Mouse (Mus musculus) kidney, embryonic 15.5 days (tissue): ENCODE data around the gene Ambra1. TPM values are rescaled to one million over a fixed set of nuclear protein-coding genes. Genes with fewer than 3 reads are reported as not detected.

ENCODE experiments used
- ATAC-seq: fragments of 200-750 bp; cut with Nextera tagmentation; replicated peaks from 2 replicates; pipeline ENCODE4 v1.8.0; 2017; ENCODE audit warnings: moderate TSS enrichment; ENCODE audit not compliant: low FRiP score
- H3K27ac ChIP-seq: fragments of 300-500 bp; sonication (generic); 2 replicates; pipeline ENCODE4 v1.5.1; 2015; ENCODE audit warnings: mild to moderate bottlenecking, inconsistent platforms
- H3K27me3 ChIP-seq: fragments of 300-500 bp; sonication (generic); 2 replicates; pipeline ENCODE4 v1.6.1; 2015; ENCODE audit warnings: inconsistent platforms
- H3K36me3 ChIP-seq: fragments of 300-500 bp; sonication (generic); 2 replicates; pipeline ENCODE4 v1.6.1; 2015; ENCODE audit warnings: inconsistent platforms
- H3K4me1 ChIP-seq: fragments of 300-500 bp; sonication (generic); 2 replicates; pipeline ENCODE4 v1.6.1; 2015; ENCODE audit warnings: inconsistent platforms
- H3K4me2 ChIP-seq: fragments of 300-500 bp; sonication (generic); 2 replicates; pipeline ENCODE4 v1.6.1; 2015; ENCODE audit warnings: moderate library complexity, mild to moderate bottlenecking, inconsistent platforms
- H3K4me3 ChIP-seq: fragments of 300-500 bp; sonication (generic); replicated peaks from 2 replicates; pipeline ENCODE4 v1.5.1; 2015; ENCODE audit warnings: mild to moderate bottlenecking, inconsistent platforms
- H3K9ac ChIP-seq: fragments of 300-500 bp; sonication (generic); 2 replicates; pipeline ENCODE4 v1.6.1; 2015; ENCODE audit warnings: mild to moderate bottlenecking, inconsistent platforms
- H3K9me3 ChIP-seq: fragments of 300-500 bp; sonication (generic); replicated peaks from 2 replicates; pipeline ENCODE4 v1.6.1; 2016; ENCODE audit warnings: inconsistent platforms
- WGBS: fragments of 180-500 bp; shearing (Covaris S2); methylation state at CpG from one replicate; pipeline ENCODE4 v1.1.7; 2015; ENCODE audit warnings: mixed read lengths; 5-methylcytosine and 5-hydroxymethylcytosine counted together
- polyA plus RNA-seq: library from polyadenylated mRNA; unstranded; fragments of >200 nt; fragmentation: Nextera tagmentation; extraction: Ambion mirVana; gene quantifications from 2 replicates; pipeline ENCODE4 v1.2.1, GENCODE M21; 2015

The Ambra1 gene
- polyA plus RNA-seq, 1 experiment from 2014 or later, result 19.9 TPM

- H3K27ac ChIP-seq, result peak overlapping the region; percentile 77
- ATAC-seq, result no peak
- 0 out of 2 replicates have a peak overlapping the region, but pooled peaks have one; percentile 50 for H3K4me2 ChIP-seq
- H3K4me1 ChIP-seq, result peaks cover 69% of the 10 kb centered on the region
- H3K4me3 ChIP-seq, result no peak overlapping the region
- no peaks in the 10 kb centered on the region for H3K9me3 ChIP-seq
- no peaks in the 10 kb centered on the region for H3K27me3 ChIP-seq
- H3K36me3 ChIP-seq, result peaks cover under 1% of the 10 kb centered on the region; the same call in 1 of the 2 replicates
- no peak overlapping the region for H3K9ac ChIP-seq
- WGBS, result 71% methylated on average over 3 of the region's 3 CpGs
Observed at GRCm38 (mm10) chr2:91948792-91949241, 218.9 kb downstream of the Ambra1 start.

GRCm38 (mm10) chr2:91949411-91950274, 219.7 kb downstream of the Ambra1 start:
- Histone ChIP-seq H3K36me3 (no peaks in the 10 kb centered on the region), H3K27ac (peak overlapping the region; percentile 77), H3K9me3 (no peaks in the 10 kb centered on the region), H3K4me2 (peak overlapping the region; percentile 50), H3K4me1 (peaks cover 73% of the 10 kb centered on the region), H3K4me3 (peak overlapping the region; percentile 16), H3K27me3 (no peaks in the 10 kb centered on the region), H3K9ac (0 out of 2 replicates have a peak overlapping the region, but pooled peaks have one; percentile 23)
- WGBS, result 60% methylated on average over 17 of the region's 17 CpGs
- peak; percentile 30 for ATAC-seq

GRCm38 (mm10) chr2:91950275-91951085, 220.5 kb downstream of the Ambra1 start:
- H3K9ac ChIP-seq, result 0 out of 2 replicates have a peak overlapping the region, but pooled peaks have one; percentile 23
- no peaks in the 10 kb centered on the region for H3K27me3 ChIP-seq
- peak; percentile 72 for ATAC-seq
- H3K4me1 ChIP-seq, result peaks cover 71% of the 10 kb centered on the region
- peak overlapping the region; percentile 50 for H3K4me2 ChIP-seq
- H3K4me3 ChIP-seq, result peak overlapping the region; percentile 16
- H3K9me3 ChIP-seq, result no peaks in the 10 kb centered on the region
- peak overlapping the region; percentile 77 for H3K27ac ChIP-seq
- no peaks in the 10 kb centered on the region for H3K36me3 ChIP-seq
- WGBS, result 12% methylated on average over 15 of the region's 15 CpGs

- H3K36me3 ChIP-seq, result 0 out of 2 replicates have a peak, but pooled peaks cover 4% of the 10 kb centered on the region
- H3K27ac ChIP-seq, result peak overlapping the region; percentile 82
- no peaks in the 10 kb centered on the region for H3K27me3 ChIP-seq
- H3K9ac ChIP-seq, result no peak overlapping the region
- H3K4me3 ChIP-seq, result no peak overlapping the region
- no peaks in the 10 kb centered on the region for H3K9me3 ChIP-seq
- 13% methylated on average over 5 of the region's 5 CpGs for WGBS
- peak overlapping the region; percentile 17; the same call in 1 of the 2 replicates for H3K4me2 ChIP-seq
- peaks cover 68% of the 10 kb centered on the region for H3K4me1 ChIP-seq
- ATAC-seq, result peak; percentile 63
Observed at GRCm38 (mm10) chr2:91953825-91954224, 223.9 kb downstream of the Ambra1 start.

GRCm38 (mm10) chr2:91955121-91955591, 225.2 kb downstream of the Ambra1 start:
- WGBS, result 84% methylated on average over 4 of the region's 4 CpGs
- Histone ChIP-seq H3K9me3 (no peaks in the 10 kb centered on the region), H3K4me2 (no peak overlapping the region), H3K36me3 (0 out of 2 replicates have a peak, but pooled peaks cover 4% of the 10 kb centered on the region), H3K27me3 (no peaks in the 10 kb centered on the region), H3K4me3 (no peak overlapping the region), H3K9ac (no peak overlapping the region), H3K27ac (0 out of 2 replicates have a peak overlapping the region, but pooled peaks have one; percentile 82), H3K4me1 (peaks cover 65% of the 10 kb centered on the region)
- ATAC-seq, result no peak

- H3K4me2 ChIP-seq, result no peak overlapping the region
- 0 out of 2 replicates have a peak, but pooled peaks cover 6% of the 10 kb centered on the region for H3K36me3 ChIP-seq
- H3K9me3 ChIP-seq, result no peaks in the 10 kb centered on the region
- H3K27ac ChIP-seq, result no peak overlapping the region
- H3K4me3 ChIP-seq, result no peak overlapping the region
- peaks cover 62% of the 10 kb centered on the region for H3K4me1 ChIP-seq
- H3K27me3 ChIP-seq, result no peaks in the 10 kb centered on the region
- no peak for ATAC-seq
- no peak overlapping the region for H3K9ac ChIP-seq
- 91% methylated on average over 6 of the region's 6 CpGs for WGBS
Observed at GRCm38 (mm10) chr2:91955875-91956274, 225.9 kb downstream of the Ambra1 start.

- Histone ChIP-seq H3K36me3 (0 out of 2 replicates have a peak, but pooled peaks cover 6% of the 10 kb centered on the region), H3K27me3 (no peaks in the 10 kb centered on the region), H3K4me3 (no peak overlapping the region), H3K9me3 (no peaks in the 10 kb centered on the region), H3K9ac (no peak overlapping the region), H3K4me1 (peaks cover 74% of the 10 kb centered on the region), H3K4me2 (no peak overlapping the region), H3K27ac (no peak overlapping the region)
- ATAC-seq, result no peak; the same call in 1 of the 2 replicates
- WGBS, result 31% methylated on average over 4 of the region's 4 CpGs
Observed at GRCm38 (mm10) chr2:91957096-91957495, 227.2 kb downstream of the Ambra1 start.

GRCm38 (mm10) chr2:91958049-91958448, 228.1 kb downstream of the Ambra1 start:
- Histone ChIP-seq H3K4me1 (peaks cover 83% of the 10 kb centered on the region), H3K4me2 (no peak overlapping the region), H3K27ac (no peak overlapping the region), H3K27me3 (no peaks in the 10 kb centered on the region), H3K36me3 (0 out of 2 replicates have a peak, but pooled peaks cover 6% of the 10 kb centered on the region), H3K9me3 (no peaks in the 10 kb centered on the region), H3K4me3 (no peak overlapping the region), H3K9ac (no peak overlapping the region)
- 85% methylated on average over 8 of the region's 8 CpGs for WGBS
- ATAC-seq, result no peak

GRCm38 (mm10) chr2:91958701-91959457, 228.9 kb downstream of the Ambra1 start:
- no peaks in the 10 kb centered on the region for H3K9me3 ChIP-seq
- H3K4me2 ChIP-seq, result no peak overlapping the region
- no peak overlapping the region for H3K9ac ChIP-seq
- ATAC-seq, result no peak
- H3K4me1 ChIP-seq, result peaks cover 77% of the 10 kb centered on the region
- WGBS, result 42% methylated on average over 10 of the region's 10 CpGs
- H3K4me3 ChIP-seq, result no peak overlapping the region
- H3K36me3 ChIP-seq, result 0 out of 2 replicates have a peak, but pooled peaks cover 6% of the 10 kb centered on the region
- H3K27me3 ChIP-seq, result no peaks in the 10 kb centered on the region
- no peak overlapping the region for H3K27ac ChIP-seq

- Histone ChIP-seq H3K9ac (no peak overlapping the region), H3K4me2 (no peak overlapping the region), H3K4me3 (no peak overlapping the region), H3K27me3 (no peaks in the 10 kb centered on the region), H3K27ac (no peak overlapping the region), H3K9me3 (no peaks in the 10 kb centered on the region), H3K4me1 (peaks cover 72% of the 10 kb centered on the region), H3K36me3 (0 out of 2 replicates have a peak, but pooled peaks cover 6% of the 10 kb centered on the region)
- no peak for ATAC-seq
- WGBS, result 78% methylated on average over 11 of the region's 11 CpGs
Observed at GRCm38 (mm10) chr2:91959544-91960410, 229.8 kb downstream of the Ambra1 start.
